Mouse (Mus musculus) neural tube, embryonic 11.5 days (tissue): ENCODE results near the gene Utp6. TPM values are rescaled to one million over a fixed set of nuclear protein-coding genes. Genes with fewer than 3 reads are reported as not detected.

Experiments used
- ATAC-seq: fragments of 200-750 bp; cut with Nextera tagmentation; 2 replicates; pipeline ENCODE4 v1.8.0; 2017; ENCODE audit warnings: moderate number of reproducible peaks, mild to moderate bottlenecking, moderate TSS enrichment, moderate library complexity; ENCODE audit not compliant: insufficient read depth, low FRiP score, low TSS enrichment
- DNase-seq: peaks from one replicate; pipeline ENCODE4 v3.0.0-alpha.2; 2015; ENCODE audit warnings: low spot score
- H3K27ac ChIP-seq: fragments of 300-500 bp; sonication (generic); 2 replicates; pipeline ENCODE4 v1.5.1; 2014; ENCODE audit warnings: low read depth, mild to moderate bottlenecking, low read length
- H3K27me3 ChIP-seq: fragments of 300-500 bp; sonication (generic); 2 replicates; pipeline ENCODE4 v1.6.1; 2014; ENCODE audit warnings: mild to moderate bottlenecking, low read length, mixed read lengths; ENCODE audit not compliant: control insufficient read depth, insufficient read depth
- H3K36me3 ChIP-seq: fragments of 300-500 bp; sonication (generic); 2 replicates; pipeline ENCODE4 v1.6.1; 2014; ENCODE audit warnings: mild to moderate bottlenecking, low read length, moderate library complexity, mixed read lengths; ENCODE audit not compliant: control insufficient read depth, insufficient read depth
- H3K4me1 ChIP-seq: fragments of 300-500 bp; sonication (generic); 2 replicates; pipeline ENCODE4 v1.6.1; 2014; ENCODE audit warnings: low read length, mixed read lengths; ENCODE audit not compliant: control insufficient read depth, insufficient read depth
- H3K4me2 ChIP-seq: fragments of 300-500 bp; sonication (generic); 2 replicates; pipeline ENCODE4 v1.6.1; 2014; ENCODE audit warnings: low read depth, mild to moderate bottlenecking, moderate library complexity
- H3K4me3 ChIP-seq: fragments of 300-500 bp; sonication (generic); 2 replicates; pipeline ENCODE4 v1.5.1; 2014; ENCODE audit warnings: low read depth, low read length
- H3K9ac ChIP-seq: fragments of 300-500 bp; sonication (generic); 2 replicates; pipeline ENCODE4 v1.6.1; 2014; ENCODE audit warnings: mild to moderate bottlenecking, low read length
- H3K9me3 ChIP-seq: fragments of 300-500 bp; sonication (generic); 2 replicates; pipeline ENCODE4 v1.6.1; 2016; ENCODE audit warnings: low read length; ENCODE audit not compliant: control insufficient read depth
- WGBS: fragments of 180-500 bp; shearing (Covaris S2); extraction: QIAGEN DNeasy Blood & Tissue Kit; methylation state at CpG from one replicate; pipeline ENCODE4 v1.1.7; 2014; 5-methylcytosine and 5-hydroxymethylcytosine counted together
- polyA plus RNA-seq: library from polyadenylated mRNA; unstranded; fragments of >200 nt; fragmentation: Nextera tagmentation; extraction: Ambion mirVana; gene quantifications from 2 replicates; pipeline ENCODE4 v1.2.1, GENCODE M21; 2014

The Utp6 gene
- polyA plus RNA-seq, 1 experiment from 2014 or later = 84.3 TPM

DNA sequence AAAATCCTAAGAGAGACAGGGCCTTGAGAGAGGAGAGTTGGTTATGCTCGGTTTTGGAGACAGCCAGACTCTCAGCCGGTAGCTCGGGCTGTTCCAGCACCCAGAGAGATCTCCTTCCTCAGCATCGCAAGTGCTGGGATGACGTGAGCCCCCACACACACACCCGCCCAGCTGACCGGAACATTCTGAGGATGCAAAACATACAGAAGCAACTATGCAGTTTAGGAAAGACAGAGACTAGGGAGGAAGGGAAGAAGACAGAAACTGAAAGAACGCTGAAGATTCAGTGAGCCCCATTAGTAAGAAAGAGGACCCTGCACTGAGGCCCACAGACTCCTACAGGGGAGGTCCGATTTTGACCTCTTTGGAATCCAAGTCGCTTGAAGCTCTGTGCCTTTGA, 5.6 kb upstream of the Utp6 start:
- Histone ChIP-seq H3K27ac (no peak overlapping the region), H3K9me3 (no peaks in the 10 kb centered on the region), H3K4me1 (no peaks in the 10 kb centered on the region), H3K9ac (no peak overlapping the region), H3K36me3 (no peaks in the 10 kb centered on the region), H3K4me2 (no peak overlapping the region), H3K4me3 (no peak overlapping the region), H3K27me3 (peaks cover under 1% of the 10 kb centered on the region; the same call in 1 of the 2 replicates)
- 81% methylated on average over 10 of the region's 10 CpGs for WGBS
- no peak for DNase-seq
- ATAC-seq = no peak

DNA sequence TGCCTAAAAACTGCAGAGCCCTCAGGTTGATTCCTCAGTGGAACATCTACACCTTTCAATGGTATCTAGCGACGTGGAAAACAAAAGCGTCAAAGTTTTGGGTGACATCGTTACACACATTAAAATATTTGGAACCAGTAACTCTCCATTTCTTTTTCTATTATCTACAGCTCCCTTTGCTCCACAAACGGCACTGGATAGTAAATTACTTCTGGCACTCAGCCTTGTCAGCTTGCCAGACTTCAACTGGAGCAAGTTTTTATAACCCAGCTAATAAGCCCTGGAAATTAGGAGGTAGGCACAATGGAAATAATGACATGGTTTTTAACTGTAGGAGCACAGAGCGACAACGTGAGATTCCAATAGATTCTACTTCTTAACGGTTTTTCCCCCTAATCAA, 3.7 kb upstream of the Utp6 start:
- Histone ChIP-seq H3K4me2 (no peak overlapping the region), H3K4me3 (no peak overlapping the region), H3K36me3 (no peaks in the 10 kb centered on the region), H3K4me1 (peaks cover 6% of the 10 kb centered on the region), H3K27ac (no peak overlapping the region), H3K9ac (no peak overlapping the region), H3K27me3 (no peaks in the 10 kb centered on the region), H3K9me3 (no peaks in the 10 kb centered on the region)
- ATAC-seq (no peak), DNase-seq (no peak)
- WGBS = 56% methylated on average over 8 of the region's 8 CpGs

GRCm38 (mm10) chr11:79963212-79963974, 1.2 kb upstream of the Utp6 start:
- Histone ChIP-seq H3K4me1 (peaks cover 7% of the 10 kb centered on the region), H3K4me2 (peak overlapping the region; percentile 30; the same call in 1 of the 2 replicates), H3K9ac (no peak overlapping the region), H3K36me3 (0 out of 2 replicates have a peak, but pooled peaks cover 2% of the 10 kb centered on the region), H3K4me3 (peak overlapping the region; percentile 74; the same call in 1 of the 2 replicates), H3K9me3 (no peaks in the 10 kb centered on the region), H3K27ac (no peak overlapping the region), H3K27me3 (no peaks in the 10 kb centered on the region)
- 60% methylated on average over 8 of the region's 8 CpGs for WGBS
- DNase-seq (no peak), ATAC-seq (no peak)

DNA sequence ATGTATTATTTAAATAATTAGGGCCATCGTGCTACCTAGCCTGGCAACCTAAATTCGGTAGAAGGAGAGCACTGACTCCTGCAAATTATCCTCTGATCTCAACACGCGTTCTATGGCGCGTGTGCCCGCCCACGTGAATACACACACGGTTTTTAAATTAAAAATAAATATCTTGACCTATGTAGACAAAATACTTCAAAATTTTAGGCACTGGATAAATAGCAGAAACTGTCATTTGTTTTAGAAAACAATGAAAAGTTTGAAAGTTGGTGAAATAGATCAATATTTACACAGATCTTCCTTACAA, 640 bp upstream of the Utp6 start:
- H3K4me3 ChIP-seq = peak overlapping the region; percentile 74
- 0 out of 2 replicates have a peak, but pooled peaks cover 2% of the 10 kb centered on the region for H3K36me3 ChIP-seq
- H3K27me3 ChIP-seq = no peaks in the 10 kb centered on the region
- H3K4me1 ChIP-seq = peaks cover 7% of the 10 kb centered on the region
- no peaks in the 10 kb centered on the region for H3K9me3 ChIP-seq
- peak overlapping the region; percentile 30 for H3K4me2 ChIP-seq
- DNase-seq = no peak
- 6% methylated on average over 9 of the region's 9 CpGs for WGBS
- H3K9ac ChIP-seq = no peak overlapping the region
- H3K27ac ChIP-seq = no peak overlapping the region
- no peak for ATAC-seq

DNA sequence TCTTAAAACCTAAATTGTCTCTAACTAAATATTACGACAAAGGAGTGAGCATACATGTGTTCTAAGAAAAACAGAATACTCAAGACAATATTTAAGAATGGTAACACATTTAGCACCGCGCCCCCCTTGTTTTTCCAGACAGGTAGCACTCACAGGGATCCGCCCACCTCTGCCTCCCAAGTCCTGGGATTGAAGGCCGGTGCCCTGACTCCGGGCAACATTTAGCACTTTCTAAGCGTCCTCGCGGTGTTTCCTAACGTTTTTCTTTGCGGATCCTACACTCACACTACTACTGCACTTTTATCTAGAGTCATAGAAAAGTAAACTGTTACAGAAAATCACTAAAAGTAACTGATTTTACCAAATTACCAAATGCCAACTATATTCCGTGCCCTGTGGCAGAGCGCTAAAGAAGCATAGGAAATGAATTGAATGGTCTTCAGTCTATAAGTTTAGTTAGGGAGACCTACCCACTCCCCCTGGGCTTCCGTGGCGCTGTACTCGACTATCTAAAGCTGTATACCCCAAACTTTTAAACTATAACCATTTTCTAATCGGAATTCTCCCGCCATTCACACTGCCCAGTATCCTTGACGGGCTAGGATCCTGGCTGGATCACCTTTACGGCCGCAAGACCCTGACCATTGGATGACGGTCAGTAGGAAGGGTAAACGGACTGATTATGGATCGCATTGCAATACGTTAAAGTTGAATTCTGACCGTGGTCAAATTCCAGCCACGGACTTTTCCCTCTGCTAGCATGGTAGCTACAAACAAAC, 655 bp downstream of the Utp6 start:
- Histone ChIP-seq H3K36me3 (peaks cover 2% of the 10 kb centered on the region; the same call in 1 of the 2 replicates), H3K27ac (no peak overlapping the region), H3K4me3 (peak overlapping the region; percentile 74), H3K4me1 (peaks cover 7% of the 10 kb centered on the region), H3K9me3 (no peaks in the 10 kb centered on the region), H3K4me2 (peak overlapping the region; percentile 69), H3K27me3 (no peaks in the 10 kb centered on the region), H3K9ac (peak overlapping the region; percentile 71)
- ATAC-seq = peak; percentile 41
- DNase-seq = peak; percentile 12
- 8% methylated on average over 27 of the region's 27 CpGs for WGBS

- Histone ChIP-seq H3K4me3 (no peak overlapping the region), H3K4me1 (no peaks in the 10 kb centered on the region), H3K9me3 (no peaks in the 10 kb centered on the region), H3K4me2 (no peak overlapping the region), H3K36me3 (peaks cover 16% of the 10 kb centered on the region), H3K27me3 (no peaks in the 10 kb centered on the region), H3K9ac (no peak overlapping the region), H3K27ac (no peak overlapping the region)
- DNase-seq (no peak), ATAC-seq (no peak)
- 98% methylated on average over 3 of the region's 3 CpGs for WGBS
Measured at GRCm38 (mm10) chr11:79947265-79947664, 14.9 kb downstream of the Utp6 start.

DNA sequence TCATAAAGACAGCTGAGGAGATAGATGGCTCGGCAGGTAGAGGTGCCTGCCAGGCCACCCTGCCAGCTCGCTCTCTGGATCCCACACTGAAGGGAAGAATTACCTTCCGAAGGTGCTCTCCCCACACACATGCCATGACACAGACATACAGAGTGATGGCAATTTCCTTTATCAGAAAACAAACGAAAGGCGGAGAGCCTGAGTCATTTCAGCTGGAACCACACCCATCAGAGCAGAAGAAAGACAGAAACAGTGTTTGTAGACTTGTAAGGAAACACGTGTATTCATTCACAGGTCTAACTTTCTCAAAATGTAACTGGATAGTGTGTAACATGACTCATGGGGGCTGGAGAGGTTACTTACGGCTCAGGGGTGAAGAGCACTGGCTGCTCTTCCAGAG, 18.6 kb downstream of the Utp6 start:
- ATAC-seq (no peak), DNase-seq (no peak)
- Histone ChIP-seq H3K27ac (no peak overlapping the region), H3K27me3 (no peaks in the 10 kb centered on the region), H3K4me2 (no peak overlapping the region), H3K9ac (no peak overlapping the region), H3K36me3 (peaks cover 13% of the 10 kb centered on the region), H3K4me1 (no peaks in the 10 kb centered on the region), H3K9me3 (no peaks in the 10 kb centered on the region), H3K4me3 (no peak overlapping the region)
- 94% methylated on average over 7 of the region's 7 CpGs for WGBS

- DNase-seq (no peak), ATAC-seq (no peak)
- H3K27me3 ChIP-seq = no peaks in the 10 kb centered on the region
- H3K9ac ChIP-seq = no peak overlapping the region
- no peaks in the 10 kb centered on the region for H3K4me1 ChIP-seq
- H3K4me3 ChIP-seq = no peak overlapping the region
- 90% methylated on average over 8 of the region's 8 CpGs for WGBS
- H3K4me2 ChIP-seq = no peak overlapping the region
- peaks cover 13% of the 10 kb centered on the region for H3K36me3 ChIP-seq
- H3K9me3 ChIP-seq = no peaks in the 10 kb centered on the region
- H3K27ac ChIP-seq = no peak overlapping the region
Measured at GRCm38 (mm10) chr11:79943136-79943535, 19.1 kb downstream of the Utp6 start.

- H3K4me3 ChIP-seq = no peak overlapping the region
- no peak overlapping the region for H3K4me2 ChIP-seq
- H3K27ac ChIP-seq = no peak overlapping the region
- H3K36me3 ChIP-seq = peaks cover 17% of the 10 kb centered on the region
- no peak overlapping the region for H3K9ac ChIP-seq
- WGBS = 91% methylated on average over 9 of the region's 9 CpGs
- ATAC-seq = no peak
- DNase-seq = no peak
- no peaks in the 10 kb centered on the region for H3K4me1 ChIP-seq
- no peaks in the 10 kb centered on the region for H3K9me3 ChIP-seq
- no peaks in the 10 kb centered on the region for H3K27me3 ChIP-seq
Measured at GRCm38 (mm10) chr11:79935766-79936165, 26.4 kb downstream of the Utp6 start.
